Mouse (Mus musculus) forebrain, postnatal 0 days (tissue): Measurements from ENCODE around the gene Ramp3. TPM values are rescaled to one million over a fixed set of nuclear protein-coding genes. Genes with fewer than 3 reads are reported as not detected.

Source experiments
- ATAC-seq: fragments of 200-750 bp; cut with Nextera tagmentation; 2 replicates; pipeline ENCODE4 v1.8.0; 2017; ENCODE audit warnings: mild to moderate bottlenecking, moderate library complexity
- DNase-seq: peaks from one replicate; pipeline ENCODE4 v3.0.0-alpha.2; 2015
- H3K27ac ChIP-seq: fragments of 300-500 bp; sonication (generic); 2 replicates; pipeline ENCODE4 v1.5.1; 2014; ENCODE audit warnings: low read depth, mild to moderate bottlenecking, antibody characterized with exemption, low read length, moderate library complexity, mixed read lengths
- H3K27me3 ChIP-seq: fragments of 300-500 bp; sonication (generic); 2 replicates; pipeline ENCODE4 v1.6.1; 2014; ENCODE audit warnings: mild to moderate bottlenecking, low read length, mixed read lengths; ENCODE audit not compliant: insufficient read depth
- H3K36me3 ChIP-seq: fragments of 300-500 bp; sonication (generic); 2 replicates; pipeline ENCODE4 v1.6.1; 2014; ENCODE audit warnings: mild to moderate bottlenecking, moderate library complexity; ENCODE audit not compliant: insufficient read depth
- H3K4me1 ChIP-seq: fragments of 300-500 bp; sonication (generic); 2 replicates; pipeline ENCODE4 v1.6.1; 2014; ENCODE audit warnings: antibody characterized with exemption; ENCODE audit not compliant: insufficient read depth
- H3K4me2 ChIP-seq: fragments of 300-500 bp; sonication (generic); 2 replicates; pipeline ENCODE4 v1.6.1; 2014; ENCODE audit warnings: low read depth, mild to moderate bottlenecking, moderate library complexity
- H3K4me3 ChIP-seq: fragments of 300-500 bp; sonication (generic); 2 replicates; pipeline ENCODE4 v1.5.1; 2014; ENCODE audit warnings: low read depth, low read length, mixed read lengths
- H3K9ac ChIP-seq: fragments of 300-500 bp; sonication (generic); 2 replicates; pipeline ENCODE4 v1.6.1; 2014; ENCODE audit warnings: mild to moderate bottlenecking
- H3K9me3 ChIP-seq: fragments of 300-500 bp; sonication (generic); 2 replicates; pipeline ENCODE4 v1.6.1; 2016; ENCODE audit warnings: low read length
- CTCF ChIP-seq: sonication (generic); IDR thresholded peaks from 2 replicates; pipeline ENCODE4 v1.5.1; 2016; ENCODE audit warnings: antibody characterized with exemption, control low read depth, low read depth
- WGBS: fragments of 180-500 bp; shearing (Covaris S2); extraction: QIAGEN DNeasy Blood & Tissue Kit; methylation state at CpG from one replicate; pipeline ENCODE4 v1.1.7; 2014; 5-methylcytosine and 5-hydroxymethylcytosine counted together
- polyA plus RNA-seq: library from polyadenylated mRNA; unstranded; fragments of >200 nt; fragmentation: Nextera tagmentation; extraction: Ambion mirVana; gene quantifications from 2 replicates; pipeline ENCODE4 v1.2.1, GENCODE M21; 2015
- total RNA-seq: library from RNA; depleted of rRNA; stranded (reverse); fragments of >200 nt; gene quantifications from 2 replicates; pipeline ENCODE4 v1.2.3, GENCODE M21; 2014

Gene Ramp3
- total and polyA plus RNA-seq, 2 experiments from 2014 or later, result 12.9 to 17.6 TPM

DNA sequence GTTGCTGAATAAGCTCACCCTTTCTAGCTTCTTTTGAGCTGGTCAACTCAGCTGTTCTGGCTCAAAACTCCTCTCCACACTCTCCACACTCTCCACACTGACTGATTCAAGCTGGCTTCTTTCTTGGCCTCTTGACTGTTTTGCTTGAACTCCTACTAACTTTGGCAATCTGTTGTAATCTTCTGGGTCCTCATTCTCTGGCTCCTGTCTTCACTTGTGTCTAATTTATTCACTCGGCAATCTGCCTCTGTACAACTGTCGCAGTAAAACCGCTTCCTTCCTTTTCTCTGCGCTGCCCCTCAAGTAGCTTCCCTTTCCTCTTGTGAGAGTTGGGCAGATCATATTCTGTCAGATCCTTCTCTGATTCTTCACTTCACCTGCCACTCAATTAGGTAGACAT is 30.6 kb upstream of the Ramp3 start:
- DNase-seq, result no peak
- H3K9me3 ChIP-seq, result 0 out of 2 replicates have a peak, but pooled peaks cover 4% of the 10 kb centered on the region
- H3K27me3 ChIP-seq, result no peaks in the 10 kb centered on the region
- H3K36me3 ChIP-seq, result peaks cover 13% of the 10 kb centered on the region
- WGBS, result 90% methylated on average over 4 of the region's 4 CpGs
- H3K27ac ChIP-seq, result no peak overlapping the region
- peaks cover 15% of the 10 kb centered on the region for H3K4me1 ChIP-seq
- no peak overlapping the region for H3K4me2 ChIP-seq
- ATAC-seq, result no peak
- TF ChIP-seq CTCF, result no peak
- H3K4me3 ChIP-seq, result no peak overlapping the region
- H3K9ac ChIP-seq, result no peak overlapping the region

DNA sequence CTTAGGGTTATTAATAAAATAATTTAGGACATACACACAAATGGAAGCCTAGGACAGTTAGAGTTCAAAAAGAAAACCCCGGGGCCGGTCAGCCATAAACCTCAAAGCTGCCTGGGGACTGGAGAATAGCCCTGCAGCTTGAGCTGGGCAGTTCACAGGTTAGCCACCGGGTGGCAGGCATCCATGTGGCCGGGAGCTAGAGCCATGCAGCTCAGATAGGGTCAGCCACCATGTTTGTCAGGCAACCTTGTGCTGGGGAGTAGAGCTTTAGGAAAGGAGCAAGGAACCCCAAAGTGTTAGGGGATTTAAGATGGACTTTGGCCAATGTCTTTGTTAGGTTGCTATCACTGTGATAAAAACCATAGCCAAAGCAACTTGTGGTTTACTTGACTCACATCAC is 29.8 kb upstream of the Ramp3 start:
- peak; percentile 61 for TF ChIP-seq CTCF
- Histone ChIP-seq H3K4me3 (no peak overlapping the region), H3K4me1 (peaks cover 15% of the 10 kb centered on the region), H3K27ac (no peak overlapping the region), H3K9ac (no peak overlapping the region), H3K36me3 (peaks cover 5% of the 10 kb centered on the region; the same call in 1 of the 2 replicates), H3K4me2 (no peak overlapping the region), H3K27me3 (no peaks in the 10 kb centered on the region), H3K9me3 (0 out of 2 replicates have a peak, but pooled peaks cover 4% of the 10 kb centered on the region)
- DNase-seq, result no peak
- 24% methylated on average over 4 of the region's 4 CpGs for WGBS
- ATAC-seq, result no peak

DNA sequence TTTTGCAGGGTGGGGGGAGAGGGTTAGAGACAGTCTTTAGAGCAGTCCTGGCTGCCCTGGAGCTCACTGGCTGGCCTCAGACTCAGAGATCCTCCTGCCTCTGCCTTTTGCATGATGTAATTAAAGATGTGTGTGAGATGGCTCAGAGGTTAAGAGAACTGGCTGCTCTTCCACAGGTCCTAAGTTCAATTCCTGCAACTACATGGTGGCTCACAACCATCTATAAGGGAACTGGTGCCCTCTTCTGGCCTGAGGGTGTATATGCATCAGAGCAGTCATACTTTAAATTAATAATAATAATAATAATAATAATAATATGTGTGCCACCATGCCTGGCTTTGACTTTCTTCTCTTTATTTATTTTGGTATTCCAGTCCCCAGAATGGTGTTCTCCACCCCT is 28.7 kb upstream of the Ramp3 start:
- Histone ChIP-seq H3K4me3 (no peak overlapping the region), H3K27me3 (no peaks in the 10 kb centered on the region), H3K9ac (no peak overlapping the region), H3K36me3 (no peaks in the 10 kb centered on the region), H3K4me2 (no peak overlapping the region), H3K4me1 (peaks cover 12% of the 10 kb centered on the region), H3K27ac (no peak overlapping the region), H3K9me3 (0 out of 2 replicates have a peak, but pooled peaks cover 4% of the 10 kb centered on the region)
- DNase-seq, result peak; percentile 25
- no peak for ATAC-seq
- TF ChIP-seq CTCF, result peak; percentile 39

DNA sequence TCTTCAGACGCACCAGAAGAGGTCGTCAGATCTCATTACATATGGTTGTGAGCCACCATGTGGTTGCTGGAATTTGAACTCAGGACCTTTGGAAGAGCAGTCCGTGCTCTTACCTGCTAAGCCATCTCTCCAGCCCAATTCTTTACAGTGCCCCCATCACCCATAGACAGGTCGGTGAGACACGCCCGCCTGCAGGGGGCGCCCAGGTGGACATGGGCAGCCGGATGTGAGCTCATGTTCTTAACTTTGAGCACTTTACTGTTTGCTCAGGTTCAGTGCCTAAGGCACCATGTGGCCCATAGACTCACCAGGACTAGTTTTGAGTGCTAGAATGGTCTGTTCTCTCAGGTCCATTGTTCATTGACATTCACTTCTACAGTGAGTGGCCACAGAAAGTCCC is 22.2 kb upstream of the Ramp3 start:
- DNase-seq (no peak), ATAC-seq (no peak)
- no peaks in the 10 kb centered on the region for H3K4me1 ChIP-seq
- no peaks in the 10 kb centered on the region for H3K27me3 ChIP-seq
- H3K27ac ChIP-seq, result no peak overlapping the region
- H3K4me2 ChIP-seq, result no peak overlapping the region
- H3K9ac ChIP-seq, result no peak overlapping the region
- H3K4me3 ChIP-seq, result no peak overlapping the region
- H3K9me3 ChIP-seq, result 0 out of 2 replicates have a peak, but pooled peaks cover 4% of the 10 kb centered on the region
- 76% methylated on average over 8 of the region's 8 CpGs for WGBS
- no peaks in the 10 kb centered on the region for H3K36me3 ChIP-seq
- no peak for TF ChIP-seq CTCF

DNA sequence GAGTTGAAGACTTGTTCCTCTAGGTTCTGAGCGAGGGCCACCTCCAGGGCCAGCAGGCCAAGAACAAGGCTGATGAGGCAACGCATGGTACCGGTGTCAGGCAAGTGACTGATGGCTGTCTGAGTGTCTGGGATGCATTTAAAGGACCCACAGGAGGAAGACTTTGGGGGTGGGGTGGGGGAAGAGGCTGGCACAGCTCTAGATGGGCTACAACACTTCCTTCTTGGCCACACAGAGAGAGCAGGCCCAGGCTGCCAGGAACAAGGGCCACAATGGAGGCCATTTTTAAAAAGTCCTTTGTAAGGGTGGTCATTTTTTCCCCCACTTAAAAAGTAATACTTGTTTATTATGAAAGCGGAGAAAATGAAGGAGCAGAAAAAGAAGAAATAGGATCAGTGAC is 19.8 kb upstream of the Ramp3 start, which contains the start of gene Wap:
Wap (minus strand) TSS at position 101 of the 400 bp plus-strand sequence.
- Histone ChIP-seq H3K4me1 (no peaks in the 10 kb centered on the region), H3K27me3 (no peaks in the 10 kb centered on the region), H3K9me3 (no peaks in the 10 kb centered on the region), H3K4me3 (no peak within 1 kb of the TSS), H3K4me2 (no peak within 1 kb of the TSS), H3K9ac (no peak within 1 kb of the TSS), H3K36me3 (no peaks in the 10 kb centered on the region), H3K27ac (no peak within 1 kb of the TSS)
- ATAC-seq, result no peak
- 89% methylated on average over 4 of the region's 4 CpGs for WGBS
- TF ChIP-seq CTCF, result no peak
- DNase-seq, result no peak

DNA sequence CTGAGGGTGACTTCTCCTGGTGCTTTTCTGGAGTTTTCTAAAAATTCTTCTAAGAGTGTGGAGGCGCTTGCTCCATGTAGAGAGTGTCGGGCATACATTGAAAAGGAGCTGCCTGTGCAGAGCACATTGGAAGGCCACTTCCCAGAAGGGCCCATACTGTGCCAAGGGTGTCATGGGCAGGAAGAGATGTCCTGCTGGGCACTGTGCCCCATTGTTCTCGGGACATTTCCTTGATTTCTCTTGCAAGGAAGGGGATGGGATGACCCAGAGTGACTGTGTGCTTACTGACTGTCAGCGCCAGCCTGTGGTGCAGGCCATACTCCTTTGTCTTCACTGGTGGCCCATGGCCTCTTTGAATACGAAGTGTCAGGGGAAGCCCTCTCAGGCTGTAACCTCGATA is 19.2 kb upstream of the Ramp3 start:
- no peak for ATAC-seq
- DNase-seq, result no peak
- Histone ChIP-seq H3K27me3 (no peaks in the 10 kb centered on the region), H3K4me3 (no peak overlapping the region), H3K9ac (no peak overlapping the region), H3K4me1 (no peaks in the 10 kb centered on the region), H3K36me3 (no peaks in the 10 kb centered on the region), H3K9me3 (no peaks in the 10 kb centered on the region), H3K27ac (no peak overlapping the region), H3K4me2 (no peak overlapping the region)
- no peak for TF ChIP-seq CTCF
- WGBS, result 72% methylated on average over 6 of the region's 6 CpGs

DNA sequence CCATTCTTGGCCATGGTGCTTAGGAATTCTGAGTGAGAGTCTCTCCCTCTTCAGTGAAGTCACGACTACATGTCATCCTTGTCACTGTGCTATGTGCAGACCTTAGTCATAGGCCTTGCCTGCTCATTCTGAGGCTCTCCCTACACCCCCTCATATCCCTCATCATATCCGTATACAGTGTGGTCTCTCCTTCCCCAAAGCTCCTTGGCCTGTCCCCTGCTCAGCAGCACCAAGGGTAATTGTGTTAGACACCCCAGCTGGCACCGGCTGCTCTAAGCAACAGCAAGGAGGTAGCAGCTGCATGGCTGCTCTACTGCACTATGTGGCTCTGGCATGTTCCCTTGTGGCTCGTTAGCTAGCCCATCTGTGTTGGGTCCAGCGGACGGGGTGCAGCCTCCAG is 13.8 kb upstream of the Ramp3 start:
- Histone ChIP-seq H3K36me3 (no peaks in the 10 kb centered on the region), H3K9ac (no peak overlapping the region), H3K4me2 (no peak overlapping the region), H3K4me1 (no peaks in the 10 kb centered on the region), H3K27ac (no peak overlapping the region), H3K27me3 (no peaks in the 10 kb centered on the region), H3K9me3 (no peaks in the 10 kb centered on the region), H3K4me3 (no peak overlapping the region)
- no peak for TF ChIP-seq CTCF
- peak; percentile 14; the same call in 1 of the 2 replicates for ATAC-seq
- no peak for DNase-seq
- WGBS, result 72% methylated on average over 6 of the region's 6 CpGs
